Mouse (Mus musculus) bone marrow macrophage, adult 2 months (primary cell): ENCODE data around the gene Gria2.

ENCODE experiments used
- CTCF ChIP-seq: IDR thresholded peaks from 2 replicates; pipeline ENCODE4 v1.5.1; 2012; ENCODE audit warnings: low read depth, mild to moderate bottlenecking, low read length, moderate library complexity
- POLR2A ChIP-seq: IDR thresholded peaks from 2 replicates; pipeline ENCODE4 v1.6.1; 2012; ENCODE audit warnings: mild to moderate bottlenecking, low read depth, low read length, borderline replicate concordance

DNA sequence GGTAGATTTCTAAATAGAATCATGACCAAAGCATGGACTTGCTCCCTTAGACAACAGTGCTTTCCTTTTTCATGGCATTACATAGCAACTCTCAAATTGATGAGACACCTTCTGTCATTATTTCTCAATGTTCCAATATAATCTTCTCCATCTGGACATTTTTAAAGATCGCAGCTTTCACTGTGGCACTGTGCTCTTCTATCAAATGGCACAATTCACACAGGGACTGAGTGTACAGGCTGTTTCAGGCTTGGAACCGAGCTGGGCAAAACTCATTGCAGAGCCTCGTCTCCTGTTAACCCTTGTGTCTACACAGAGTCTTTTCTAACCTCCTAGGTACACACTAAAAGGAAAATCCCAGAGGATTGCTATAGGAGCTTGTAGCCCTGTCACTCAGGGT lies 77.4 kb downstream of the Gria2 start:
- no peak for TF ChIP-seq CTCF
- no peak for TF ChIP-seq POLR2A
